Mouse (Mus musculus) embryonic facial prominence, embryonic 15.5 days (tissue): ENCODE data around the gene Tor3a. TPM values are rescaled to one million over a fixed set of nuclear protein-coding genes. Genes with fewer than 3 reads are reported as not detected.
A peak's percentile ranks its signal among the peaks of the same experiment; 100 is the strongest.

Experiments used
- ATAC-seq: fragments of 200-750 bp; cut with Nextera tagmentation; 2 replicates; pipeline ENCODE4 v1.8.0; 2017; ENCODE audit warnings: low read depth, moderate TSS enrichment; ENCODE audit not compliant: insufficient number of reproducible peaks, low FRiP score, low TSS enrichment
- H3K27ac ChIP-seq: fragments of 300-500 bp; sonication (generic); replicated peaks from 2 replicates; pipeline ENCODE4 v1.5.1; 2015; ENCODE audit warnings: mild to moderate bottlenecking, inconsistent platforms
- H3K27me3 ChIP-seq: fragments of 300-500 bp; sonication (generic); 2 replicates; pipeline ENCODE4 v1.6.1; 2015; ENCODE audit warnings: inconsistent platforms
- H3K36me3 ChIP-seq: fragments of 300-500 bp; sonication (generic); 2 replicates; pipeline ENCODE4 v1.6.1; 2015; ENCODE audit warnings: mild to moderate bottlenecking, inconsistent platforms
- H3K4me1 ChIP-seq: fragments of 300-500 bp; sonication (generic); 2 replicates; pipeline ENCODE4 v1.6.1; 2015; ENCODE audit warnings: inconsistent platforms
- H3K4me2 ChIP-seq: fragments of 300-500 bp; sonication (generic); replicated peaks from 2 replicates; pipeline ENCODE4 v1.6.1; 2015; ENCODE audit warnings: mild to moderate bottlenecking, inconsistent platforms
- H3K4me3 ChIP-seq: fragments of 300-500 bp; sonication (generic); replicated peaks from 2 replicates; pipeline ENCODE4 v1.5.1; 2015; ENCODE audit warnings: mild to moderate bottlenecking, inconsistent platforms
- H3K9ac ChIP-seq: fragments of 300-500 bp; sonication (generic); 2 replicates; pipeline ENCODE4 v1.6.1; 2015; ENCODE audit warnings: inconsistent platforms
- H3K9me3 ChIP-seq: fragments of 300-500 bp; sonication (generic); replicated peaks from 2 replicates; pipeline ENCODE4 v1.6.1; 2016; ENCODE audit warnings: inconsistent platforms
- WGBS: fragments of 180-500 bp; shearing (Covaris S2); methylation state at CpG from one replicate; pipeline ENCODE4 v1.1.7; 2015; 5-methylcytosine and 5-hydroxymethylcytosine counted together
- polyA plus RNA-seq: library from polyadenylated mRNA; unstranded; fragments of >200 nt; fragmentation: Nextera tagmentation; extraction: Ambion mirVana; gene quantifications from 2 replicates; pipeline ENCODE4 v1.2.1, GENCODE M21; 2015

Gene Tor3a
- polyA plus RNA-seq, 1 experiment from 2014 or later: 15.4 TPM

DNA sequence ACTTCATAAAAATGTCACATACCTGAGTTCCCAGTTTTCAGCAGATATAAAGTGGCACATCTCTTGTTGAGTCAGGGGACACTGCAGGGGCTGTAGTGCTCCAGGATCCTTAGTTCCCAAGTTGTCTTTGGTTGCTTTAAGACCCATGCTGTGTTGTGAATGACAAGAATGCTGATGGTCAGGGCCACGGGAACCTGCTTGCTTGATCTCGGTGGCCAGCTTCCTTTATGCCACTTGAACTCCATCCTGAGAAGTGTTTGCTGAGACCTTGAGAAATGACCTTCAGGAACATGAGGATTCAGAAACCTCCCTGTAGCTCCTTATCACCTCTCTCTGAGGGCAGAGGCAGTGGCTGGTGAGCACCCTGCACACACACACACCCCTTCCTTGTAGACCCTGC, 25.5 kb downstream of the Tor3a start:
- H3K9ac ChIP-seq: no peak overlapping the region
- no peak overlapping the region for H3K27ac ChIP-seq
- no peaks in the 10 kb centered on the region for H3K27me3 ChIP-seq
- WGBS: 54% methylated on average over 2 of the region's 2 CpGs
- ATAC-seq: no peak
- H3K4me2 ChIP-seq: no peak overlapping the region
- peaks cover 16% of the 10 kb centered on the region for H3K4me1 ChIP-seq
- H3K36me3 ChIP-seq: peaks cover 6% of the 10 kb centered on the region; the same call in 1 of the 2 replicates
- H3K9me3 ChIP-seq: no peaks in the 10 kb centered on the region
- H3K4me3 ChIP-seq: no peak overlapping the region

DNA sequence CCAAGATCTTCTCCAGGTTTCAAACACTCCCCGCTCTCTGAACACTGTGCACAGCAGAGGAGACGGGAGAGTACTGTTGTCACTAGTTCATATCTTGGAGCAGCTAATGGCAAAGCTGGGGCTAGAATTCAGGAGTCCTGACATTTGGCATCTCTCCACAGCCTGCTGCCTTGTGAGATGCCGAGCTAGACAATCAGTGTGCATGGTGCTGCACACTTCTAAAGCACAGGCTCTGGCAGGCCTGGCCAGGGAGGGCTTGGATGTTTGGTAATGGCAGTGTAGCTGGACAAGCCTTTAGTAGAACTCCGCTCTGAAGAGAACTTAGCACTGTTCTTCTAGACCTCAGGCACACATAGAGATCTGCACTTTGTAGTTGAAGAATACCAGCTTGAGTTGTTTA, 28.2 kb downstream of the Tor3a start:
- 79% methylated on average over 4 of the region's 4 CpGs for WGBS
- ATAC-seq: no peak
- Histone ChIP-seq H3K27ac (no peak overlapping the region), H3K9ac (no peak overlapping the region), H3K4me3 (no peak overlapping the region), H3K9me3 (no peaks in the 10 kb centered on the region), H3K4me2 (no peak overlapping the region), H3K27me3 (no peaks in the 10 kb centered on the region), H3K36me3 (peaks cover 27% of the 10 kb centered on the region), H3K4me1 (peaks cover 26% of the 10 kb centered on the region)

DNA sequence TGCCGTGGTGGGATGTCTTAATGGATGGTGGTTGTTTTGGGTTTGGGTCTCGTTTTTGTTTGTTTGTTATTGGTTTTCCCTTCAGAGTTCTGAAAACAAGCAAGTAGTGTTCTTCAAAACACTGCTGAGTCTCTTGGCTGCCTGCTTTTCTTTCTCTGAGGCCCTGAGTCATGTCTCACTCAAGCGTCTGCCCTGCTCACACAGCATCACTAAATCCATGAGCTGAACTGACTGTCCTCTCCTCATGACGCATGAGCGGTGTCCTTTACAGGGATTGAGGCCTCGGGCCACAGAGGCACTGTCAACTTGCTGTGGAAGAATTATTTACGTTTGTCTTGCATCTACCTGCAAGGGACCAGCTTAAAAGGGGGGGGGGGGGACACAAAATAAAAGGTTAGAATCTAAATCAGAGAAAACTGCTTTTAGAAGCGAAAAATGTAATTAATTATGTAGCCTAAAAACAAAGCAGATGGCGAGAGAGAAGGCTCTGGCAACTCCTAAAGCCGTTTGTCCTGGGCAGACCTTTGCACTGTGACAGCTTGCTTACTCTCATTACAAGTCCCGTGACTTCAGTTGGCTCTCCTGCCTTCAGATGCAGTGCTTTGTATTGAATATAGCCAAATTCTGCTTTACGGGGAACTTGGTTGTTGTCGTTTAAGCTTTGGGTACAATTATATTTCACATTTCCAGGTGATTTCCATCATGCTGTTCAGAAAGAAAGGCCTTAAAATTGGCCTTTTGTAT, 29.2 kb downstream of the Tor3a start:
- Histone ChIP-seq H3K4me1 (peaks cover 26% of the 10 kb centered on the region), H3K4me3 (no peak overlapping the region), H3K36me3 (peaks cover 34% of the 10 kb centered on the region), H3K4me2 (no peak overlapping the region), H3K9me3 (no peaks in the 10 kb centered on the region), H3K9ac (no peak overlapping the region), H3K27me3 (no peaks in the 10 kb centered on the region), H3K27ac (peak overlapping the region; percentile 39; the same call in 1 of the 2 replicates)
- 51% methylated on average over 13 of the region's 13 CpGs for WGBS
- ATAC-seq: no peak

DNA sequence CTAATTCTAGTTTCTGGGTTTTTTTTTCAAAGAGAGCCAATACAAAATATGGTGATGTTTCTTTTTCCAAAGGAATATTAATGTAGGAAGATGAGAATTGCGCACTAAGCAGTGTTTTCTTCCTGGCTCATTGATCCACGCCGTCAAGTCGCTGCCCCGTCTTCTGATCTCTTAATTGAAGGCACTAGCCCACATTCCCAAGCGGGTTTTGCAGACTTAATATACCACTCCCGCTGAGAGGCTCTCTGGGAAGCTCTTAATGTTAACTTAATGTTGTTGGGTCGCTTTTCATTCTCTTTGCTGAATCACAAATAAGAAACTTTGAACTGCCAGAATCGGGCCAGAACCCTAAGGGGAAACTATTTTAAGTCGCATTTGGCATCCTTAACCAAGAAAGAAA, 30.1 kb downstream of the Tor3a start:
- H3K4me2 ChIP-seq: no peak overlapping the region
- H3K9ac ChIP-seq: no peak overlapping the region
- H3K4me1 ChIP-seq: peaks cover 26% of the 10 kb centered on the region
- no peak for ATAC-seq
- no peaks in the 10 kb centered on the region for H3K27me3 ChIP-seq
- peak overlapping the region; percentile 39; the same call in 1 of the 2 replicates for H3K27ac ChIP-seq
- peaks cover 36% of the 10 kb centered on the region for H3K36me3 ChIP-seq
- no peaks in the 10 kb centered on the region for H3K9me3 ChIP-seq
- no peak overlapping the region for H3K4me3 ChIP-seq
- 24% methylated on average over 10 of the region's 10 CpGs for WGBS

DNA sequence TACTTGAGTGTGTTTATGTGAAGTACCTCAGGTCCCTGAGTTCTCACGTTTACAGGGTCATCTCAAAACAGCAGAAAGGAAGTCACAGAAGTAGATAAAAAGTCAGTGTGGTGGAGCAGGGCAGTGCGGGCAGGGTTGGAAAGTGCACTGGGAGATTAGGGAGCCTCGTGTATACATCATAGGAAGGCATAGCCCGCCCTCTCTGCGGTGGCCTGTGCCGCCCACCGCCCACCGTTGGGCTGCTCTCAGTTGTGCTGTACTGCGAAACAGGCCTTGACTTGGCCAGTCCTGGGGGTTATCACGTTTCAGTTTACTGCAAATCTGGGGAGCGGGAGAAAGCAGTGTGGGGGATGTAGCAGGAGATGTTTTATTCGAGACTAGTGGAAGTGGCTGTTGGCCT, 31.3 kb downstream of the Tor3a start:
- Histone ChIP-seq H3K27me3 (no peaks in the 10 kb centered on the region), H3K4me2 (no peak overlapping the region), H3K9me3 (no peaks in the 10 kb centered on the region), H3K4me3 (no peak overlapping the region), H3K9ac (no peak overlapping the region), H3K27ac (peak overlapping the region; percentile 48), H3K4me1 (peaks cover 26% of the 10 kb centered on the region), H3K36me3 (peaks cover 36% of the 10 kb centered on the region)
- peak; percentile 61; the same call in 1 of the 2 replicates for ATAC-seq
- WGBS: 53% methylated on average over 12 of the region's 12 CpGs

DNA sequence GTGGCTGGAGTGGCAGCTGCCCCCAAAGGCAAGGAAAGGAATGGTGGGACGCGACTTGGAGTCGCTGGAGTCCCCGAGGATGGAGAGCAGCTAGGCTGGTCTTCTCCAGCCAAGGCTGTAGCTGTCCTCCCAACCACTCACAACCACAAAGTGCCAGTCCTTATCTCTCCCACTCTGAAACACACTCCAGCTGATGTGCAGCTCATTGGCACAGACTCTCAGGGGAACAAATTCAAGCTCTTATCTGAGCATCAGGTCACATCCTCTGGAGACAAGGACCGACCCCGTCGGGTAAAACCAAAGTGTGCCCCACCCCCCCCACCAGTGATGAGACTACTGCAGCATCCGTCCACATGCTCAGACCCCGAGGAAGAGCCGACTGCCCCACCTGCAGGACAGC, 32.3 kb downstream of the Tor3a start:
- WGBS: 89% methylated on average over 10 of the region's 10 CpGs
- no peak overlapping the region for H3K4me2 ChIP-seq
- no peak for ATAC-seq
- H3K36me3 ChIP-seq: peaks cover 39% of the 10 kb centered on the region
- H3K4me3 ChIP-seq: no peak overlapping the region
- no peaks in the 10 kb centered on the region for H3K9me3 ChIP-seq
- no peak overlapping the region for H3K9ac ChIP-seq
- no peaks in the 10 kb centered on the region for H3K27me3 ChIP-seq
- H3K4me1 ChIP-seq: peaks cover 26% of the 10 kb centered on the region
- no peak overlapping the region for H3K27ac ChIP-seq

DNA sequence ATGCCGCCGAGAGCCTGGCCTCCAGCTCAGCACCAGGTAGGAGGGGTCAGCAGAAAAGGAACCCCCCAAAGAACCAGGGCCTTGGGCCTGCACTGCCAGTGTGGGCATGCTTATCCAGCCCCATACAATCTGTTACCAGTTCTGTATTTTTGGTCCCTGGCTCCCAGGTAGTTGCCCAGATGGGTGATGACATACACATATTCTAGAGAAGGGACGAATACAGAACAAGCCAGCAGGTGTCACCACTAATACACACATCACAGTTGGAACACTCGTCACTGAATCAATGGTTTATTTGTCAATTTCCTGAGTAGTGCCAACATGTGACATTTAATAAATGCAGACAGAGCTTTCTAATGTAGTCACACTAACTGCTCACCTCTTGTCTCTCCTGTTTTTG, 33.6 kb downstream of the Tor3a start:
- Histone ChIP-seq H3K4me1 (peaks cover 26% of the 10 kb centered on the region), H3K27me3 (no peaks in the 10 kb centered on the region), H3K4me2 (no peak overlapping the region), H3K9me3 (no peaks in the 10 kb centered on the region), H3K4me3 (no peak overlapping the region), H3K27ac (no peak overlapping the region), H3K9ac (no peak overlapping the region), H3K36me3 (peaks cover 45% of the 10 kb centered on the region)
- no peak for ATAC-seq
- WGBS: 70% methylated on average over 4 of the region's 4 CpGs

DNA sequence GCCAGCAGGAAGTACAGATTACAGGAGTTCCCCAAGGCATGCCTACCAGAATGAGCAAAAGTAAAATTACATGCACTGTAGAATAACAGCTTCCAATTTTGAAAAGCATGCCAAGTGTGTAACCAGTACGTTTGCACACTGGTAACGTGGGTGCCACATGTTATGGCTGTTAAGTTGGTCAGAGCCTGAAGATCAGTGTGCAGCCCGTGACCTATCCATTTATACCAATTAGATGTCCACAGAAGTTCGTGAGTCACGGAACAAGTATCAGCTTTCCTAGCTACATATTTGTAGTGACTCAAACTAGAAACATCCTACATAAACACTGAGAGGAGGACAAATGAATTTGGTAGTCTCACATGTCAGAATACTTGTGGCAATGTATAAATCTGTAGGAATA, 34.7 kb downstream of the Tor3a start:
- Histone ChIP-seq H3K4me1 (peaks cover 18% of the 10 kb centered on the region), H3K36me3 (peaks cover 54% of the 10 kb centered on the region)

DNA sequence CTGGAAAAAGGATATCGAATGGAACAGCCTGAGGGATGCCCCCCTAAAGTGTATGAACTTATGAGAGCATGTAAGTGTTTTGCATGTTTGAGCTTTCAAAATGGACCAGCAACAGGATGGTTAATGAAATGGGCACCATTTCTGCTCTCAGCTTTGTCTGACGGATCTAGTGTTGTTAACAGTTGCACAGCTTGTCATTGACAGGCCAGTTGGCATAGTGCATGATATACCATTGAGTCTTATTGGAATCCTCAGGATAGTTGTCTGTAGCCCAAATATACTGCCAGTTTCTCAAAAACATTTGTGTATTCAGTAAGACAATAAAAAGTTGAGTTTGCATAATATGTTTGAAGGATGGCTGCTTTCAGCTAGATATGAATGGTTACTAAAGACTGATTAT, 39.0 kb downstream of the Tor3a start:
- no peak for ATAC-seq
- 77% methylated on average over 2 of the region's 2 CpGs for WGBS
- Histone ChIP-seq H3K27me3 (no peaks in the 10 kb centered on the region), H3K4me3 (no peak overlapping the region), H3K9ac (no peak overlapping the region), H3K27ac (no peak overlapping the region), H3K4me2 (no peak overlapping the region), H3K36me3 (peaks cover 58% of the 10 kb centered on the region), H3K4me1 (no peaks in the 10 kb centered on the region), H3K9me3 (no peaks in the 10 kb centered on the region)

More for the DNA sequence above, 34.7 kb downstream of the Tor3a start:
- Histone ChIP-seq H3K9me3 (no peaks in the 10 kb centered on the region), H3K9ac (no peak overlapping the region), H3K4me2 (no peak overlapping the region), H3K27ac (no peak overlapping the region), H3K27me3 (no peaks in the 10 kb centered on the region), H3K4me3 (no peak overlapping the region)
- 63% methylated on average over 5 of the region's 5 CpGs for whole genome bisulfite sequencing
- ATAC-seq: no peak

DNA sequence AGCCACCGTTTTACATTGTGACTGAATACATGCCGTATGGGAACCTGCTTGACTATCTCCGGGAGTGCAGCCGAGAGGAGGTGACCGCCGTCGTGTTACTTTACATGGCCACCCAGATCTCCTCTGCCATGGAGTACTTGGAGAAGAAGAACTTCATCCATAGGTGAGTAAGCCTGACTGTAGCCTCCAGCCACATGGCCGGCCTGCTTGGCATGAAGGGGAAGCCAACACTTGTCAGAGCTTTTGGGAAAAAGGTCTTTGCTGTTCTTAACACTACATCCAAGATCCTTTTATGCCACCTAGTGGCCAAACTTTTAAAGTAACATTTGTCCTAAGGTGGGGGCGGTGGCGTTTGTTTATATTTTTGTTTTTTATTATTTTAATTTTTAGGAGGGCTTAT, 41.1 kb downstream of the Tor3a start:
- peak; percentile 51; the same call in 1 of the 2 replicates for ATAC-seq

DNA sequence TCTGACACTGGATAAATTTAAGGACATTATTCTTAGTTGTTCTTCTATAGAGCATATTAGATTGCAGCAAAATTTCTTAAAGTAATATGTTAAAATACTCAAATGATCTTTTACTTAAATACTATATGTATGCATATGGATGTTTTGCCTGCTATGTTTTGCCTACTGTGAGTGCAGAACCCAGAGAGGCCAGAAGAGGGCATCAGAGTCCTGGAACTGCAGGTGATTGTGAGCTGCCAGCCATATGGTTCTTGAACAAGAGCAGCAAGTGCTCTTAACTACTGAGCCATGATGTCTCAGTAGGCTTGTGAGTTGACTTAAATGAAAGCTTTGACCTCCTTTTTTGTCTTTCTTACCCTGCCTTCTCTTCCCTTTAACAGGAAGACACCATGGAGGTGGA, 43.2 kb downstream of the Tor3a start:
- no peaks in the 10 kb centered on the region for H3K9me3 ChIP-seq
- H3K4me2 ChIP-seq: no peak overlapping the region
- H3K9ac ChIP-seq: no peak overlapping the region
- no peaks in the 10 kb centered on the region for H3K4me1 ChIP-seq
- no peak overlapping the region for H3K27ac ChIP-seq
- H3K27me3 ChIP-seq: no peaks in the 10 kb centered on the region
- H3K4me3 ChIP-seq: no peak overlapping the region
- H3K36me3 ChIP-seq: peaks cover 51% of the 10 kb centered on the region
- ATAC-seq: no peak

More for the DNA sequence above, 41.1 kb downstream of the Tor3a start:
- no peaks in the 10 kb centered on the region for H3K4me1 ChIP-seq
- no peak overlapping the region for H3K4me3 ChIP-seq
- no peak overlapping the region for H3K4me2 ChIP-seq
- 76% methylated on average over 10 of the region's 10 CpGs for WGBS
- no peaks in the 10 kb centered on the region for H3K27me3 ChIP-seq
- H3K27ac ChIP-seq: no peak overlapping the region
- H3K9ac ChIP-seq: no peak overlapping the region
- H3K9me3 ChIP-seq: no peaks in the 10 kb centered on the region
- peaks cover 60% of the 10 kb centered on the region for H3K36me3 ChIP-seq

DNA sequence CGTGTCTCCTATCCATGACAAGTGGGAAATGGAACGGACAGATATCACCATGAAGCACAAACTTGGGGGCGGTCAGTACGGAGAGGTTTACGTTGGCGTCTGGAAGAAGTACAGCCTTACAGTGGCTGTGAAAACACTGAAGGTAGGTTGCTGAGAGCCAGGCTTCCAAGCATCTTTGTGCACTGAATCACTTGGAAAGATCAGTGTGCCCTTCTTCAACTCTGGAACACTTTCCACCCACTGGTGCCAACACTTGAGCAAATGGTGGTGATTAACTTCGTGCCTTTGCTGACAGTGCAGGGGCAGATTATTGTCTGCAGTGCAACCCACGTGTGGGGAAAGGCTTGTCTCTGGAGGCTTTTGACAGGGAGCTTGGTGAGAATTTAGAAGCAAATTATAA, 44.2 kb downstream of the Tor3a start:
- Histone ChIP-seq H3K27me3 (no peaks in the 10 kb centered on the region), H3K4me2 (no peak overlapping the region), H3K36me3 (peaks cover 51% of the 10 kb centered on the region), H3K27ac (no peak overlapping the region), H3K4me1 (no peaks in the 10 kb centered on the region), H3K9ac (no peak overlapping the region), H3K4me3 (no peak overlapping the region), H3K9me3 (no peaks in the 10 kb centered on the region)
- ATAC-seq: no peak
- WGBS: 93% methylated on average over 8 of the region's 8 CpGs
